Mouse (Mus musculus) erythroblast, embryonic 14.5 days (primary cell): ENCODE results near the gene Hoxb3.

Experiments used
- GATA1 ChIP-seq: IDR thresholded peaks from 2 replicates; pipeline ENCODE4 v1.6.1; 2012; ENCODE audit warnings: low read length, inconsistent platforms, mixed read lengths
- TAL1 ChIP-seq: IDR thresholded peaks from 3 replicates; pipeline ENCODE4 v1.6.1; 2012; ENCODE audit warnings: low read length, inconsistent platforms, mixed read lengths

DNA sequence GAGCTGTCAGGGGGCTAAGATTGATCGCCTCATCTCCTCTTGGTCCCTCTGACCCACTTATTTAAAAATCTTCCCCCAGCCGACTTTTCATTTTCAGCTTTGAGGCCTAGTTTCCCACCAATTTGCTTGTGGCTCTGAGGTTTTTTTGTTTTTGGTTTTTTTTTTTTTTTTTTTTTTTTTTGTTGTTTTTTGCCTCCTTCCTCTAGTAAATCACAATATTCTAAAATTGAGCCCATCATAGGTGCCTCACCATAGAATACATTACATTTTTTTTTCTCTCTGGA lies 27.2 kb downstream of the Hoxb3 start, which contains the start of gene Hoxb2:
- TF ChIP-seq TAL1: no peak
- no peak for TF ChIP-seq GATA1
